In genomic region chr17:74338225-74338931, GRCm38 (mm10) we compare ENCODE assay signal across 8 mouse cellular contexts. TPM values are rescaled to one million over a fixed set of nuclear protein-coding genes. Genes with fewer than 3 reads are reported as not detected.
A peak's percentile ranks its signal among the peaks of the same experiment; 100 is the strongest.
DNase-seq lines count a peak whose midpoint lies in the region; ATAC-seq and TF ChIP-seq lines count a peak whose summit lies in the region.

No protein-coding gene starts in this region.

- TF ChIP-seq CTCF in liver, adult 2 months (IDR thresholded peaks at IDR 0.05; ENCODE audit: low read depth, low read length) = no peak

- peak; percentile 96 for ATAC-seq in erythroblast, adult 5-6 weeks (replicated peaks; ENCODE audit: low FRiP score, poor library complexity, severe bottlenecking)
- peak; percentile 94 for ATAC-seq in heart, embryonic 11.5 days (replicated peaks; ENCODE audit: insufficient number of reproducible peaks, low FRiP score, low TSS enrichment)
- ATAC-seq in kidney, embryonic 16.5 days (ENCODE audit: low FRiP score, low TSS enrichment) = peak; percentile 95

- peaks cover 19% of the 10 kb centered on the region; the same call in 1 of the 2 replicates for H3K79me2 ChIP-seq in liver, adult 2 months (ENCODE audit: control insufficient read depth, insufficient read depth, low read length)
- peaks cover 29% of the 10 kb centered on the region for H3K79me2 ChIP-seq in myocyte (ENCODE audit: control insufficient read depth, insufficient read depth)

- TF ChIP-seq POLR2A in liver, adult 2 months (IDR thresholded peaks at IDR 0.05; ENCODE audit: extremely low read depth, insufficient read depth, low read length) = no peak
- peak; percentile 61 for TF ChIP-seq POLR2A in myocyte (IDR thresholded peaks at IDR 0.05; ENCODE audit: insufficient read length, low read depth)

- H3K9ac ChIP-seq in heart, embryonic 11.5 days (ENCODE audit: low read depth, low read length) = peak overlapping the region; percentile 99
- H3K9ac ChIP-seq in kidney, embryonic 16.5 days (replicated peaks; ENCODE audit: low read length) = peak overlapping the region; percentile 91
- peak overlapping the region; percentile 97 for H3K9ac ChIP-seq in liver, adult 2 months (ENCODE audit: low read depth, low read length)

- peak overlapping the region; percentile 98 for H3K4me3 ChIP-seq in heart, embryonic 11.5 days (ENCODE audit: low read depth, low read length)
- H3K4me3 ChIP-seq in kidney, embryonic 16.5 days (ENCODE audit: low read length) = peak overlapping the region; percentile 80
- peak overlapping the region; percentile 97 for H3K4me3 ChIP-seq in liver, adult 2 months (ENCODE audit: insufficient read depth, low read depth, low read length)
- H3K4me3 ChIP-seq in myocyte = peak overlapping the region; percentile 51

- peak; percentile 91 to 93 for DNase-seq in B cell, adult 2 months
- peak; percentile 98 for DNase-seq in brain, adult 2 months (ENCODE audit: low read depth, low spot score)
- peak; percentile 81 for DNase-seq in liver, adult 2 months (ENCODE audit: extremely low read depth, low read depth, low spot score)
- peak; percentile 94 for DNase-seq in splenic B cell, adult 2 months (ENCODE audit: low read depth, low spot score)

- no peaks in the 10 kb centered on the region for H3K27me3 ChIP-seq in heart, embryonic 11.5 days (ENCODE audit: control insufficient read depth, insufficient read depth, low read length)
- H3K27me3 ChIP-seq in kidney, embryonic 16.5 days (ENCODE audit: insufficient read depth, low read length) = no peaks in the 10 kb centered on the region
- no peaks in the 10 kb centered on the region for H3K27me3 ChIP-seq in liver, adult 2 months (ENCODE audit: control insufficient read depth, insufficient read depth, low read length)
- no peaks in the 10 kb centered on the region for H3K27me3 ChIP-seq in myocyte (ENCODE audit: control insufficient read depth, insufficient read depth, insufficient read length)
- H3K27me3 ChIP-seq in splenic B cell, adult 2 months (ENCODE audit: control insufficient read depth, insufficient read depth, low read length, poor library complexity, severe bottlenecking) = no peaks in the 10 kb centered on the region; the same call in 1 of the 2 replicates

- peak overlapping the region; percentile 80 for H3K4me2 ChIP-seq in heart, embryonic 11.5 days
- peak overlapping the region; percentile 81 for H3K4me2 ChIP-seq in kidney, embryonic 16.5 days (replicated peaks; ENCODE audit: low read depth, low read length)
- H3K4me2 ChIP-seq in myocyte (ENCODE audit: low read depth) = peak overlapping the region; percentile 97

- H3ac ChIP-seq in myocyte (ENCODE audit: control insufficient read depth, insufficient read length) = peak overlapping the region; percentile 87

- H3K27ac ChIP-seq in heart, embryonic 11.5 days (ENCODE audit: low read depth, low read length) = peak overlapping the region; percentile 98
- H3K27ac ChIP-seq in kidney, embryonic 16.5 days (ENCODE audit: low read length) = peak overlapping the region; percentile 95
- peak overlapping the region; percentile 72; the same call in 1 of the 2 replicates for H3K27ac ChIP-seq in liver, adult 2 months (replicated peaks; ENCODE audit: insufficient read depth, low read depth, low read length)

- WGBS in heart, embryonic 11.5 days (ENCODE audit: insufficient replicate concordance) = under 1% methylated on average over 38 of the region's 50 CpGs
- under 1% methylated on average over 38 of the region's 50 CpGs for WGBS in kidney, embryonic 16.5 days
- under 1% methylated on average over 36 of the region's 50 CpGs for WGBS in liver, adult 2 months

- no peaks in the 10 kb centered on the region for H3K9me3 ChIP-seq in heart, embryonic 11.5 days (replicated peaks; ENCODE audit: control insufficient read depth, low read length)
- H3K9me3 ChIP-seq in kidney, embryonic 16.5 days (ENCODE audit: low read length) = no peaks in the 10 kb centered on the region

- H3K4me1 ChIP-seq in heart, embryonic 11.5 days (ENCODE audit: control insufficient read depth, insufficient read depth, low read length) = peaks cover 16% of the 10 kb centered on the region
- H3K4me1 ChIP-seq in kidney, embryonic 16.5 days (ENCODE audit: insufficient read depth, low read length) = peaks cover 24% of the 10 kb centered on the region
- H3K4me1 ChIP-seq in liver, adult 2 months (ENCODE audit: control insufficient read depth, insufficient read depth, low read length) = peaks cover 18% of the 10 kb centered on the region; the same call in 1 of the 2 replicates

- no peaks in the 10 kb centered on the region for H3K36me3 ChIP-seq in heart, embryonic 11.5 days (ENCODE audit: control insufficient read depth, insufficient read depth, low read length)
- no peaks in the 10 kb centered on the region for H3K36me3 ChIP-seq in kidney, embryonic 16.5 days (ENCODE audit: insufficient read depth, low read length)
- H3K36me3 ChIP-seq in liver, adult 2 months (ENCODE audit: control insufficient read depth, insufficient read depth, low read length) = no peaks in the 10 kb centered on the region
- no peaks in the 10 kb centered on the region for H3K36me3 ChIP-seq in myocyte (ENCODE audit: control insufficient read depth, insufficient read depth)
- H3K36me3 ChIP-seq in splenic B cell, adult 2 months (ENCODE audit: control insufficient read depth, insufficient read depth, low read length, poor library complexity, severe bottlenecking) = no peaks in the 10 kb centered on the region

TF ChIP-seq in myocyte, 11 proteins besides CTCF, POLR2A, EP300 and RAD21:
- TF ChIP-seq MYOD1 (IDR thresholded peaks at IDR 0.05; ENCODE audit: control insufficient read depth in 1 of 3, insufficient read length in 2 of 3, low read depth in 2 of 3) = peak in 1 of 3 experiments; percentile 48
- TF ChIP-seq USF1 (IDR thresholded peaks at IDR 0.05; ENCODE audit: low read depth) = no peak
- TF ChIP-seq TCF3 (IDR thresholded peaks at IDR 0.05; ENCODE audit: insufficient read length, low read depth) = no peak
- peak; percentile 76 for TF ChIP-seq POLR2AphosphoS2 (IDR thresholded peaks at IDR 0.05; ENCODE audit: insufficient read length, low read depth)
- peak in 1 of 3 experiments; percentile 19 for TF ChIP-seq MYOG (IDR thresholded peaks at IDR 0.05; ENCODE audit: control insufficient read depth in 1 of 3, insufficient read depth in 1 of 3, insufficient read length in 2 of 3, low read depth in 2 of 3)
TF ChIP-seq in myocyte: peak in this region for 3.

RNA-seq across cellular contexts. Expression of gene Spast, which starts 0.4 kb away (rescaled TPM):
- 12.5 and 14.4 TPM in 2 replicates for total RNA-seq in erythroblast, adult 5-6 weeks (2015; ENCODE audit: low replicate concordance)
- 18.1 and 21.4 TPM in 2 replicates for total RNA-seq in erythroblast, adult 5-6 weeks (2017; ENCODE audit: low replicate concordance)
- 16.2 and 17.5 TPM in 2 replicates for polyA plus RNA-seq in heart, embryonic 11.5 days (2014; fragmentation: Nextera tagmentation; extraction: Ambion mirVana)
- polyA plus RNA-seq in kidney, embryonic 16.5 days (2015; fragmentation: Nextera tagmentation; extraction: Ambion mirVana) = 9.7 and 10.9 TPM in 2 replicates
- 15.0 and 16.8 TPM in 2 replicates for total RNA-seq in liver, adult 2 months (2014; rRNA removed)
- polyA plus RNA-seq in liver, adult 2 months (2012; rRNA removed) = 5.6 and 6.1 TPM in 2 replicates
- 14.3 TPM for polyA plus RNA-seq in myocyte (2012; fragmentation: generic; extraction: Trizol)

RNA-seq across cellular contexts. Expression of gene Dpy30, which starts 14.6 kb away (rescaled TPM):
- total RNA-seq in erythroblast, adult 5-6 weeks (2015; ENCODE audit: low replicate concordance) = 50.2 and 65.9 TPM in 2 replicates
- total RNA-seq in erythroblast, adult 5-6 weeks (2017; ENCODE audit: low replicate concordance) = 34.2 and 52.1 TPM in 2 replicates
- polyA plus RNA-seq in heart, embryonic 11.5 days (2014; fragmentation: Nextera tagmentation; extraction: Ambion mirVana) = 200 and 209 TPM in 2 replicates
- polyA plus RNA-seq in kidney, embryonic 16.5 days (2015; fragmentation: Nextera tagmentation; extraction: Ambion mirVana) = 215 and 220 TPM in 2 replicates
- total RNA-seq in liver, adult 2 months (2014; rRNA removed) = 22.1 and 29.2 TPM in 2 replicates
- 30.4 and 34.7 TPM in 2 replicates for polyA plus RNA-seq in liver, adult 2 months (2012; rRNA removed)
- 57.9 TPM for polyA plus RNA-seq in myocyte (2012; fragmentation: generic; extraction: Trizol)

RNA-seq across cellular contexts. Expression of gene Memo1, which starts 43.1 kb away (rescaled TPM):
- total RNA-seq in erythroblast, adult 5-6 weeks (2015; ENCODE audit: low replicate concordance) = 287 and 347 TPM in 2 replicates
- 544 and 662 TPM in 2 replicates for total RNA-seq in erythroblast, adult 5-6 weeks (2017; ENCODE audit: low replicate concordance)
- polyA plus RNA-seq in heart, embryonic 11.5 days (2014; fragmentation: Nextera tagmentation; extraction: Ambion mirVana) = 79.6 and 85.3 TPM in 2 replicates
- 76.6 and 81.1 TPM in 2 replicates for polyA plus RNA-seq in kidney, embryonic 16.5 days (2015; fragmentation: Nextera tagmentation; extraction: Ambion mirVana)
- total RNA-seq in liver, adult 2 months (2014; rRNA removed) = 31.8 and 36.6 TPM in 2 replicates
- 34.5 and 36.0 TPM in 2 replicates for polyA plus RNA-seq in liver, adult 2 months (2012; rRNA removed)
- 71.2 TPM for polyA plus RNA-seq in myocyte (2012; fragmentation: generic; extraction: Trizol)

RNA-seq across cellular contexts. Expression of gene Slc30a6, which starts 57.0 kb away (rescaled TPM):
- total RNA-seq in erythroblast, adult 5-6 weeks (2015; ENCODE audit: low replicate concordance) = 0.58 and 8.4 TPM in 2 replicates
- 2.4 and 6.0 TPM in 2 replicates for total RNA-seq in erythroblast, adult 5-6 weeks (2017; ENCODE audit: low replicate concordance)
- polyA plus RNA-seq in heart, embryonic 11.5 days (2014; fragmentation: Nextera tagmentation; extraction: Ambion mirVana) = 26.6 and 27.9 TPM in 2 replicates
- 46.7 and 51.8 TPM in 2 replicates for polyA plus RNA-seq in kidney, embryonic 16.5 days (2015; fragmentation: Nextera tagmentation; extraction: Ambion mirVana)
- total RNA-seq in liver, adult 2 months (2014; rRNA removed) = 22.7 and 23.6 TPM in 2 replicates
- 13.5 and 14.4 TPM in 2 replicates for polyA plus RNA-seq in liver, adult 2 months (2012; rRNA removed)
- 20.7 TPM for polyA plus RNA-seq in myocyte (2012; fragmentation: generic; extraction: Trizol)

Comparison
In these comparisons a context has a peak if more than half of its experiments do, and no peak if none do; other contexts are left out.
1. Peak in every context shown above with its lines: DNase-seq, ATAC-seq, H3K4me3 ChIP-seq and H3K27ac ChIP-seq.